Mouse (Mus musculus) cerebellum, adult 11-12 months (tissue): Measurements from ENCODE around the gene Narfl.

Experiments used
- DNase-seq: peaks from one replicate; pipeline ENCODE4 v3.0.0; 2022

The Narfl gene

GRCm38 (mm10) chr17:25831451-25832281 is 58.1 kb downstream of the Narfl start:
- DNase-seq: peak; percentile 80

GRCm38 (mm10) chr17:25832436-25833290 is 59.1 kb downstream of the Narfl start:
- peak; percentile 99 for DNase-seq
